Mouse (Mus musculus): Measurements from ENCODE around the gene Rfx1. TPM values are rescaled to one million over a fixed set of nuclear protein-coding genes. Genes with fewer than 3 reads are reported as not detected.
A peak's percentile ranks its signal among the peaks of the same experiment; 100 is the strongest.

Rfx1 gene
- total and polyA plus RNA-seq, 2 experiments from 2014 or later: 8.8 to 28.4 TPM

DNA sequence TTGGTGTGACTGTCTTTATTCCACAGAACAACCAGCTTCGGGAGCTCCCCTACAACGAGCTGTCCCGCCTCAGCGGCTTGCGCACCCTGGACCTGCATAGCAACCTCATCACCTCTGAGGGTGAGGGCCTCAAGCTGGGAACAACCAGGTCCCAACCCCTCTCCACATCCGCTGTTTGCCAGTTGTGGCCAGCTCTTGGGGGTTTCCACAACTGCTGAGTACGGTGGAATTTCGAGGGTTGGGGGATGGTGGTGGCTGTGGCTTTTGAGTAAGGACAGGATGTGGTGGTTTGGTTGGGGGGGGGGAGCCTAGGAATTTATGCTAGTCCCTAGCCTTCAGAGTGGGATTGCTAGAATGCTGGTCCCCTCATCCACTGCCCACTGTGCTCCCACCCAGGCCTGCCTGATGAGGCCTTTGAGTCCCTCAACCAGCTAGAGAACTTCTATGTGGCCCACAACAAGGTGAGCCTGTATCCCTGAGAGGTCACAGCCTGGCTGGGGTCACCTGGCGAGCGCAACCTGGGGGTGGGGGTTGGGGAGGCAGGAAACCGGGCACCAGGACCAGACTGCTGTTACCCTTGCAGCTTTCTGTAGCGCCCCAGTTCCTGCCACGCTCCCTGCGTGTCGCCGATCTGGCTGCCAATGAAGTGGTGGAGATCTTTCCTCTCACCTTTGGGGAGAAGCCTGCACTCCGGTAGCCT, 60.7 kb downstream of the Rfx1 start:
- H3K4me1 ChIP-seq (ENCODE audit: insufficient read depth, low read length): 0 out of 2 replicates have a peak, but pooled peaks cover 4% of the 10 kb centered on the region
- H3K27ac ChIP-seq (ENCODE audit: low read depth, low read length): no peak overlapping the region
- H3K27me3 ChIP-seq (ENCODE audit: insufficient read depth, low read length): no peaks in the 10 kb centered on the region
- no peak for TF ChIP-seq CTCF (IDR thresholded peaks at IDR 0.05)
- ATAC-seq (ENCODE audit: low FRiP score): no peak
- H3K9ac ChIP-seq (replicated peaks; ENCODE audit: low read length, poor library complexity, severe bottlenecking): no peak overlapping the region
- H3K4me2 ChIP-seq (ENCODE audit: low read depth, low read length, poor library complexity, severe bottlenecking): no peak overlapping the region
- no peaks in the 10 kb centered on the region for H3K9me3 ChIP-seq (ENCODE audit: low read length)
- H3K36me3 ChIP-seq (ENCODE audit: insufficient read depth, low read length): peaks cover 3% of the 10 kb centered on the region
- WGBS: 68% methylated on average over 17 of the region's 17 CpGs
- no peak for DNase-seq (ENCODE audit: low spot score)
- no peak overlapping the region for H3K4me3 ChIP-seq (ENCODE audit: low read depth, low read length)

DNA sequence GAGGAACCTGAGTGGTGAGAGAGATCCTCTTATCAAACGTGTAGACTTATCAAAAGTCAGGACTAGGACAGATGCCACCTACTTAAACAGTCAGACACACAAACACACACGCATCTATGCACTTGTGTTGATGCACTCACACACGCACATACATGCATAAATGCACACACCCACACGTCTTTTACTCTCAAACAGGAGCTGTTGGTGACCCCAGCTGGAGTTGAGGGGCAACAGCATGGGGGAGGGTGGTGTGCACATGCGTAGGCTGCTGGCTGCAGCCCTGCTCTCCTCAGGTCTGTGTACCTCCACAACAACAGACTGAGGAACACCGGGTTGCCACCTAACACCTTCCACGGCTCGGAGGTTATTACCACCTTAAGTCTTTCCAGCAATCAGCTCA, 61.6 kb downstream of the Rfx1 start:
- ATAC-seq (ENCODE audit: low FRiP score): no peak
- H3K4me3 ChIP-seq (ENCODE audit: low read depth, low read length): no peak overlapping the region
- no peak; the same call in 1 of the 2 replicates for TF ChIP-seq CTCF (IDR thresholded peaks at IDR 0.05)
- no peak overlapping the region for H3K9ac ChIP-seq (replicated peaks; ENCODE audit: low read length, poor library complexity, severe bottlenecking)
- H3K27ac ChIP-seq (ENCODE audit: low read depth, low read length): no peak overlapping the region
- H3K9me3 ChIP-seq (ENCODE audit: low read length): no peaks in the 10 kb centered on the region
- 69% methylated on average over 8 of the region's 8 CpGs for WGBS
- DNase-seq (ENCODE audit: low spot score): peak; percentile 16
- H3K4me2 ChIP-seq (ENCODE audit: low read depth, low read length, poor library complexity, severe bottlenecking): no peak overlapping the region
- H3K4me1 ChIP-seq (ENCODE audit: insufficient read depth, low read length): 0 out of 2 replicates have a peak, but pooled peaks cover 4% of the 10 kb centered on the region
- H3K27me3 ChIP-seq (ENCODE audit: insufficient read depth, low read length): no peaks in the 10 kb centered on the region
- peaks cover 12% of the 10 kb centered on the region for H3K36me3 ChIP-seq (ENCODE audit: insufficient read depth, low read length)

DNA sequence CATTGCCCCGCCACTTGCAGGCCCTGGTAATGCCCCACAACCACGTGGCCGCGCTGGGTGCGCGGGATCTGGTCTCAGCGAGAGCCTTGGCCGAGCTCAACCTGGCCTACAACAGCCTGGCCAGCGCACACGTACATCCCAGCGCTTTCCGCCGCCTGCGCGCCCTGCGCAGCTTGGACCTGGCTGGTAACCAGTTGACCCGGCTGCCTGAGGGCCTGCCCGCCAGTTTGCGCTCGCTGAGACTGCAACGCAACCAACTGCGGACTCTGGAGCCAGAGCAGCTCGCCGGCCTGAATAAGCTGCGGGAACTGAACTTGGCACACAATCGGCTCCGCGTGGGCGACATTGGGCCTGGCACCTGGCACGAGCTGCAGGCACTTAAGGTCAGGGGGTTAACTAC, 64.2 kb downstream of the Rfx1 start:
- peaks cover 37% of the 10 kb centered on the region for H3K36me3 ChIP-seq (ENCODE audit: insufficient read depth, low read length)
- no peak overlapping the region for H3K4me2 ChIP-seq (ENCODE audit: low read depth, low read length, poor library complexity, severe bottlenecking)
- H3K4me1 ChIP-seq (ENCODE audit: insufficient read depth, low read length): 0 out of 2 replicates have a peak, but pooled peaks cover 4% of the 10 kb centered on the region
- 0 out of 2 replicates have a peak, but pooled peaks have one; percentile 32 for ATAC-seq (ENCODE audit: low FRiP score)
- peak; percentile 25 for DNase-seq (ENCODE audit: low spot score)
- no peak overlapping the region for H3K4me3 ChIP-seq (ENCODE audit: low read depth, low read length)
- no peak for TF ChIP-seq CTCF (IDR thresholded peaks at IDR 0.05)
- no peaks in the 10 kb centered on the region for H3K9me3 ChIP-seq (ENCODE audit: low read length)
- H3K9ac ChIP-seq (replicated peaks; ENCODE audit: low read length, poor library complexity, severe bottlenecking): no peak overlapping the region
- H3K27ac ChIP-seq (ENCODE audit: low read depth, low read length): no peak overlapping the region
- no peaks in the 10 kb centered on the region for H3K27me3 ChIP-seq (ENCODE audit: insufficient read depth, low read length)
- WGBS: 50% methylated on average over 30 of the region's 30 CpGs

DNA sequence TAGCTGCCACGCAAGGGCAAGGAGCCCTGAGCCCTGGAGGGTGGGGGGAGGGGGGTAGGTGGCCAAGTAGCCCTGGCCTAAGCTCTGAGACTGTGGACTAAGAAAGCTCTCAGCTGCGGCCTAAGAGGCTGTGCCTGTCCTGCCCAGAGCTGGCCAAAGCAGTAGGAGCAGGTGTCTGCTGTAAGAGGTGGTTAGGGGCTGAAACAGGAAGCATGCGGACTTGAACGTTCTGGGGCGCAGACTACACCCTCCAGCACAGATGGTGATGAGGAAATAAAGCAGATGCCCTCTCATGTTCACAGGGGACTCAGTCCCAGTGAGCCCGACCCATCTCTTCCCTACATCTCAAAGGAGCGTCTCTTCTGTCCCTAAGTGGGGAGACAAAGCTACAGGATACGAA, 65.6 kb downstream of the Rfx1 start:
- ATAC-seq (ENCODE audit: low FRiP score): 0 out of 2 replicates have a peak, but pooled peaks have one; percentile 14
- TF ChIP-seq CTCF (IDR thresholded peaks at IDR 0.05): no peak
- Histone ChIP-seq H3K36me3 (ENCODE audit: insufficient read depth, low read length) (peaks cover 51% of the 10 kb centered on the region), H3K9me3 (ENCODE audit: low read length) (no peaks in the 10 kb centered on the region), H3K27ac (ENCODE audit: low read depth, low read length) (no peak overlapping the region), H3K9ac (replicated peaks; ENCODE audit: low read length, poor library complexity, severe bottlenecking) (no peak overlapping the region), H3K4me2 (ENCODE audit: low read depth, low read length, poor library complexity, severe bottlenecking) (no peak overlapping the region), H3K4me3 (ENCODE audit: low read depth, low read length) (no peak overlapping the region), H3K4me1 (ENCODE audit: insufficient read depth, low read length) (0 out of 2 replicates have a peak, but pooled peaks cover 4% of the 10 kb centered on the region), H3K27me3 (ENCODE audit: insufficient read depth, low read length) (no peaks in the 10 kb centered on the region)
- 85% methylated on average over 8 of the region's 8 CpGs for WGBS
- DNase-seq (ENCODE audit: low spot score): no peak

DNA sequence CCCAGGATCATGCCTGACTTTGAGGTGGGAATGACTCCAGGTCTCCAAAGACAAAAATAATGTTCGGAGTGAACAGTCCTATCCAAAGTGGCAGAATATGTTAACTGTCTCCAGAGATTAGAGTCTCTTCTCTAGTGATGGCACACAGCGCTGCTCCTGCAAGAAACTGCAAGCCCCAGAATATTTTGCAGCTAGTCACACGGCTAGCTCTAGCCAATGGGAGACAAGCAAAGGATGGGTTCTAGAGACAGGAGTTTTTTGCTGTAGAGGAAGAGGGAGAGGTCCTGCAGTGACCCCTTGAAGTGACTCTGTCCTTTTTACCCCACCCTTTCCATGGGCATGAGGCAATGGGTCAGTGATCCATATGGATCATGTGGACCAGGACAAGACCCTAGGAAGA, 71.2 kb downstream of the Rfx1 start:
- Histone ChIP-seq H3K4me2 (ENCODE audit: low read depth, low read length, poor library complexity, severe bottlenecking) (no peak overlapping the region), H3K9me3 (ENCODE audit: low read length) (no peaks in the 10 kb centered on the region), H3K4me3 (ENCODE audit: low read depth, low read length) (no peak overlapping the region), H3K27me3 (ENCODE audit: insufficient read depth, low read length) (no peaks in the 10 kb centered on the region), H3K4me1 (ENCODE audit: insufficient read depth, low read length) (no peaks in the 10 kb centered on the region), H3K36me3 (ENCODE audit: insufficient read depth, low read length) (peaks cover 92% of the 10 kb centered on the region), H3K27ac (ENCODE audit: low read depth, low read length) (no peak overlapping the region), H3K9ac (replicated peaks; ENCODE audit: low read length, poor library complexity, severe bottlenecking) (no peak overlapping the region)
- WGBS: 93% methylated on average over 3 of the region's 3 CpGs
- TF ChIP-seq CTCF (IDR thresholded peaks at IDR 0.05): no peak
- DNase-seq (ENCODE audit: low spot score) (no peak), ATAC-seq (ENCODE audit: low FRiP score) (no peak)

DNA sequence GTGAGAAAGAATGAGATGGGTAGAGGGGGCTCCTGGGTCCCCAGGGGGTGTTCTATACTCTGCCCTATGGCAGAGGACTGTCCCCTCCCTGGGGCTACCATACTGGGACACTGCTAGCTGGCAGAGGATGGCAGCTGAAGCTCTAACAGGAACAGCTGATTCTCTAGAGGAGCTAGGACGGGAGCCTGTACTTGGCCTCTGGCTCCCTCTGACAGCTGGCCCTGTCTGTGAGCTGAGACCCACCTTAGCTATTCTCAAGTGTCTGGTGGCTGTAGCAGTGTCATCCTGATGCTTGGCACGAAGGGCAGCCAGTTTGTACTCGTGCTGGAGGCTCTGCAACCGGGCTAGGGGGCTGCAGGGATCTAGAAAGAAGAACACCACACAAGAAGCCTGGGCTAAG, 74.2 kb downstream of the Rfx1 start:
- peaks cover 75% of the 10 kb centered on the region for H3K36me3 ChIP-seq (ENCODE audit: insufficient read depth, low read length)
- H3K4me2 ChIP-seq (ENCODE audit: low read depth, low read length, poor library complexity, severe bottlenecking): no peak overlapping the region
- DNase-seq (ENCODE audit: low spot score) (no peak), ATAC-seq (ENCODE audit: low FRiP score) (no peak)
- H3K27me3 ChIP-seq (ENCODE audit: insufficient read depth, low read length): no peaks in the 10 kb centered on the region
- WGBS: 87% methylated on average over 4 of the region's 4 CpGs
- no peaks in the 10 kb centered on the region for H3K4me1 ChIP-seq (ENCODE audit: insufficient read depth, low read length)
- no peak for TF ChIP-seq CTCF (IDR thresholded peaks at IDR 0.05)
- no peaks in the 10 kb centered on the region for H3K9me3 ChIP-seq (ENCODE audit: low read length)
- H3K27ac ChIP-seq (ENCODE audit: low read depth, low read length): no peak overlapping the region
- no peak overlapping the region for H3K9ac ChIP-seq (replicated peaks; ENCODE audit: low read length, poor library complexity, severe bottlenecking)
- no peak overlapping the region for H3K4me3 ChIP-seq (ENCODE audit: low read depth, low read length)
